Mouse (Mus musculus) hindbrain, embryonic 14.5 days (tissue): Measurements from ENCODE around the gene Notch1. TPM values are rescaled to one million over a fixed set of nuclear protein-coding genes. Genes with fewer than 3 reads are reported as not detected.

ENCODE experiments used
- ATAC-seq: fragments of 200-750 bp; cut with Nextera tagmentation; 2 replicates; pipeline ENCODE4 v1.8.0; 2017; ENCODE audit warnings: moderate number of reproducible peaks, mild to moderate bottlenecking, moderate TSS enrichment, moderate library complexity; ENCODE audit not compliant: low FRiP score
- DNase-seq: peaks from one replicate; pipeline ENCODE4 v3.0.0-alpha.2; 2015; ENCODE audit warnings: low spot score
- H3K27ac ChIP-seq: fragments of 300-500 bp; sonication (generic); 2 replicates; pipeline ENCODE4 v1.5.1; 2014; ENCODE audit warnings: mild to moderate bottlenecking, moderate library complexity
- H3K27me3 ChIP-seq: fragments of 300-500 bp; sonication (generic); 2 replicates; pipeline ENCODE4 v1.6.1; 2014; ENCODE audit warnings: mild to moderate bottlenecking, low read length, mixed read lengths; ENCODE audit not compliant: control insufficient read depth, insufficient read depth
- H3K36me3 ChIP-seq: fragments of 300-500 bp; sonication (generic); replicated peaks from 2 replicates; pipeline ENCODE4 v1.6.1; 2014; ENCODE audit not compliant: control insufficient read depth, insufficient read depth
- H3K4me1 ChIP-seq: fragments of 300-500 bp; sonication (generic); replicated peaks from 2 replicates; pipeline ENCODE4 v1.6.1; 2014; ENCODE audit warnings: antibody characterized with exemption, low read length, mixed read lengths; ENCODE audit not compliant: control insufficient read depth, insufficient read depth
- H3K4me2 ChIP-seq: fragments of 300-500 bp; sonication (generic); replicated peaks from 2 replicates; pipeline ENCODE4 v1.6.1; 2014; ENCODE audit warnings: mild to moderate bottlenecking, moderate library complexity
- H3K4me3 ChIP-seq: fragments of 300-500 bp; sonication (generic); replicated peaks from 2 replicates; pipeline ENCODE4 v1.5.1; 2014; ENCODE audit warnings: mild to moderate bottlenecking, low read length
- H3K9ac ChIP-seq: fragments of 300-500 bp; sonication (generic); 2 replicates; pipeline ENCODE4 v1.6.1; 2014
- H3K9me3 ChIP-seq: fragments of 300-500 bp; sonication (generic); 2 replicates; pipeline ENCODE4 v1.6.1; 2016; ENCODE audit warnings: low read length; ENCODE audit not compliant: control insufficient read depth
- WGBS: fragments of 180-500 bp; shearing (Covaris S2); extraction: QIAGEN DNeasy Blood & Tissue Kit; methylation state at CpG from one replicate; pipeline ENCODE4 v1.1.7; 2014; 5-methylcytosine and 5-hydroxymethylcytosine counted together
- polyA plus RNA-seq: library from polyadenylated mRNA; unstranded; fragments of >200 nt; fragmentation: Nextera tagmentation; extraction: Ambion mirVana; gene quantifications from 2 replicates; pipeline ENCODE4 v1.2.1, GENCODE M21; 2014

Notch1 gene
- 23.3 and 25.6 TPM in 2 replicates for polyA plus RNA-seq

- 34% methylated on average over 12 of the region's 12 CpGs for WGBS
- Histone ChIP-seq H3K4me3 (no peak within 1 kb of the TSS), H3K9ac (no peak within 1 kb of the TSS), H3K36me3 (no peaks in the 10 kb centered on the region), H3K4me1 (peaks cover 8% of the 10 kb centered on the region; the same call in 1 of the 2 replicates), H3K4me2 (no peak within 1 kb of the TSS), H3K9me3 (no peaks in the 10 kb centered on the region), H3K27me3 (no peaks in the 10 kb centered on the region), H3K27ac (0 out of 2 replicates have a peak within 1 kb of the TSS, but pooled peaks have one; percentile 17)
- ATAC-seq, result no peak
- DNase-seq, result peak; percentile 61
These were observed at the start of gene Notch1 for GRCm38 (mm10) chr2:26516275-26516674. Gene Notch1, minus strand, starts transcription at chr2:26516663.

- Histone ChIP-seq H3K4me3 (no peak overlapping the region), H3K27ac (no peak overlapping the region), H3K36me3 (no peaks in the 10 kb centered on the region), H3K27me3 (no peaks in the 10 kb centered on the region), H3K4me2 (no peak overlapping the region), H3K9me3 (no peaks in the 10 kb centered on the region), H3K4me1 (no peaks in the 10 kb centered on the region), H3K9ac (no peak overlapping the region)
- DNase-seq (no peak), ATAC-seq (no peak; the same call in 1 of the 2 replicates)
- 18% methylated on average over 4 of the region's 4 CpGs for WGBS
These were observed 49.8 kb upstream of the Notch1 start for GRCm38 (mm10) chr2:26566221-26566620.

GRCm38 (mm10) chr2:26561351-26562016 lies 45.0 kb upstream of the Notch1 start:
- ATAC-seq (0 out of 2 replicates have a peak, but pooled peaks have one; percentile 46), DNase-seq (peak; percentile 55)
- Histone ChIP-seq H3K4me2 (no peak overlapping the region), H3K27me3 (no peaks in the 10 kb centered on the region), H3K36me3 (no peaks in the 10 kb centered on the region), H3K4me1 (no peaks in the 10 kb centered on the region), H3K9ac (no peak overlapping the region), H3K9me3 (no peaks in the 10 kb centered on the region), H3K27ac (no peak overlapping the region), H3K4me3 (no peak overlapping the region)
- 43% methylated on average over 6 of the region's 6 CpGs for WGBS

- Histone ChIP-seq H3K4me1 (no peaks in the 10 kb centered on the region), H3K27ac (no peak overlapping the region), H3K9ac (no peak overlapping the region), H3K9me3 (no peaks in the 10 kb centered on the region), H3K36me3 (no peaks in the 10 kb centered on the region), H3K4me2 (no peak overlapping the region), H3K4me3 (no peak overlapping the region), H3K27me3 (no peaks in the 10 kb centered on the region)
- ATAC-seq, result no peak
- DNase-seq, result no peak
- 74% methylated on average over 5 of the region's 5 CpGs for WGBS
These were observed 44.0 kb upstream of the Notch1 start for GRCm38 (mm10) chr2:26560506-26560905.

GRCm38 (mm10) chr2:26556535-26556993 lies 40.1 kb upstream of the Notch1 start:
- H3K4me2 ChIP-seq, result no peak overlapping the region
- ATAC-seq (no peak), DNase-seq (no peak)
- no peaks in the 10 kb centered on the region for H3K4me1 ChIP-seq
- no peak overlapping the region for H3K9ac ChIP-seq
- 65% methylated on average over 4 of the region's 4 CpGs for WGBS
- H3K36me3 ChIP-seq, result no peaks in the 10 kb centered on the region
- no peaks in the 10 kb centered on the region for H3K9me3 ChIP-seq
- H3K4me3 ChIP-seq, result no peak overlapping the region
- no peaks in the 10 kb centered on the region for H3K27me3 ChIP-seq
- H3K27ac ChIP-seq, result no peak overlapping the region

- H3K9ac ChIP-seq, result no peak overlapping the region
- DNase-seq, result no peak
These were observed 38.6 kb upstream of the Notch1 start for GRCm38 (mm10) chr2:26555076-26555475.

GRCm38 (mm10) chr2:26553904-26554303 lies 37.4 kb upstream of the Notch1 start:
- Histone ChIP-seq H3K9me3 (no peaks in the 10 kb centered on the region), H3K27ac (no peak overlapping the region), H3K27me3 (no peaks in the 10 kb centered on the region), H3K4me2 (no peak overlapping the region), H3K4me1 (peaks cover 9% of the 10 kb centered on the region; the same call in 1 of the 2 replicates), H3K4me3 (no peak overlapping the region), H3K9ac (no peak overlapping the region), H3K36me3 (no peaks in the 10 kb centered on the region)
- DNase-seq (no peak), ATAC-seq (no peak)
- 78% methylated on average over 9 of the region's 9 CpGs for WGBS

More at GRCm38 (mm10) chr2:26555076-26555475, 38.6 kb upstream of the Notch1 start:
- H3K4me1 ChIP-seq, result peaks cover 5% of the 10 kb centered on the region; the same call in 1 of the 2 replicates
- no peaks in the 10 kb centered on the region for H3K27me3 ChIP-seq
- no peak overlapping the region for H3K27ac ChIP-seq
- no peaks in the 10 kb centered on the region for H3K36me3 ChIP-seq
- no peak overlapping the region for H3K4me2 ChIP-seq
- no peak overlapping the region for H3K4me3 ChIP-seq
- no peak for ATAC-seq
- WGBS, result 81% methylated on average over 4 of the region's 4 CpGs
- H3K9me3 ChIP-seq, result no peaks in the 10 kb centered on the region

GRCm38 (mm10) chr2:26552066-26552465 lies 35.6 kb upstream of the Notch1 start:
- no peak overlapping the region for H3K9ac ChIP-seq
- H3K27ac ChIP-seq, result no peak overlapping the region
- H3K4me1 ChIP-seq, result peaks cover 14% of the 10 kb centered on the region; the same call in 1 of the 2 replicates
- WGBS, result 98% methylated on average over 2 of the region's 2 CpGs
- H3K9me3 ChIP-seq, result no peaks in the 10 kb centered on the region
- no peak overlapping the region for H3K4me3 ChIP-seq
- no peaks in the 10 kb centered on the region for H3K27me3 ChIP-seq
- DNase-seq (no peak), ATAC-seq (no peak)
- no peaks in the 10 kb centered on the region for H3K36me3 ChIP-seq
- no peak overlapping the region for H3K4me2 ChIP-seq

- Histone ChIP-seq H3K27ac (no peak overlapping the region), H3K9ac (no peak overlapping the region), H3K4me2 (no peak overlapping the region), H3K27me3 (no peaks in the 10 kb centered on the region), H3K4me3 (no peak overlapping the region), H3K9me3 (no peaks in the 10 kb centered on the region), H3K4me1 (peaks cover 17% of the 10 kb centered on the region; the same call in 1 of the 2 replicates), H3K36me3 (no peaks in the 10 kb centered on the region)
- ATAC-seq (no peak), DNase-seq (no peak)
- WGBS, result 76% methylated on average over 8 of the region's 8 CpGs
These were observed 35.0 kb upstream of the Notch1 start for GRCm38 (mm10) chr2:26551446-26551845.
